Mouse (Mus musculus): ENCODE results near the gene Enkd1.

- TF ChIP-seq CTCF (IDR thresholded peaks at IDR 0.05; ENCODE audit: borderline replicate concordance, insufficient read depth, low read length): no peak
- TF ChIP-seq POLR2A (IDR thresholded peaks at IDR 0.05; ENCODE audit: low read depth, low read length): no peak
Measured at GRCm38 (mm10) chr8:105715042-105715441, 7.0 kb upstream of the Enkd1 start.
